Mouse (Mus musculus) limb, embryonic 11.5 days (tissue): ENCODE results near the gene Opn1sw. TPM values are rescaled to one million over a fixed set of nuclear protein-coding genes. Genes with fewer than 3 reads are reported as not detected.

Source experiments
- ATAC-seq: fragments of 200-750 bp; cut with Nextera tagmentation; 2 replicates; pipeline ENCODE4 v1.8.0; 2017; ENCODE audit warnings: low read depth; ENCODE audit not compliant: insufficient number of reproducible peaks, low FRiP score, low TSS enrichment
- DNase-seq: peaks from one replicate; pipeline ENCODE4 v3.0.0-alpha.2; 2015; ENCODE audit warnings: low spot score
- H3K27ac ChIP-seq: fragments of 300-500 bp; sonication (generic); replicated peaks from 2 replicates; pipeline ENCODE4 v1.5.1; 2014; ENCODE audit warnings: low read depth, mild to moderate bottlenecking, low read length
- H3K27me3 ChIP-seq: fragments of 300-500 bp; sonication (generic); 2 replicates; pipeline ENCODE4 v1.6.1; 2014; ENCODE audit warnings: mild to moderate bottlenecking, low read length, mixed read lengths; ENCODE audit not compliant: control insufficient read depth, insufficient read depth
- H3K36me3 ChIP-seq: fragments of 300-500 bp; sonication (generic); 2 replicates; pipeline ENCODE4 v1.6.1; 2014; ENCODE audit warnings: mild to moderate bottlenecking, low read length, moderate library complexity, mixed read lengths; ENCODE audit not compliant: control insufficient read depth, insufficient read depth
- H3K4me1 ChIP-seq: fragments of 300-500 bp; sonication (generic); 2 replicates; pipeline ENCODE4 v1.6.1; 2014; ENCODE audit warnings: low read length, mixed read lengths; ENCODE audit not compliant: control insufficient read depth, insufficient read depth
- H3K4me2 ChIP-seq: fragments of 300-500 bp; sonication (generic); 2 replicates; pipeline ENCODE4 v1.6.1; 2014; ENCODE audit warnings: low read depth, mild to moderate bottlenecking, moderate library complexity; ENCODE audit not compliant: severe bottlenecking
- H3K4me3 ChIP-seq: fragments of 300-500 bp; sonication (generic); 2 replicates; pipeline ENCODE4 v1.5.1; 2014; ENCODE audit warnings: low read depth, low read length
- H3K9ac ChIP-seq: fragments of 300-500 bp; sonication (generic); 2 replicates; pipeline ENCODE4 v1.6.1; 2014; ENCODE audit warnings: mild to moderate bottlenecking, low read length
- H3K9me3 ChIP-seq: fragments of 300-500 bp; sonication (generic); 2 replicates; pipeline ENCODE4 v1.6.1; 2016; ENCODE audit warnings: low read length; ENCODE audit not compliant: control insufficient read depth
- WGBS: fragments of 180-500 bp; shearing (Covaris S2); extraction: QIAGEN DNeasy Blood & Tissue Kit; methylation state at CpG from one replicate; pipeline ENCODE4 v1.1.7; 2014; 5-methylcytosine and 5-hydroxymethylcytosine counted together
- polyA plus RNA-seq: library from polyadenylated mRNA; unstranded; fragments of >200 nt; fragmentation: Nextera tagmentation; extraction: Ambion mirVana; gene quantifications from 2 replicates; pipeline ENCODE4 v1.2.1, GENCODE M21; 2014

Gene Opn1sw
- 0.24 TPM in 2 replicates for polyA plus RNA-seq

DNA sequence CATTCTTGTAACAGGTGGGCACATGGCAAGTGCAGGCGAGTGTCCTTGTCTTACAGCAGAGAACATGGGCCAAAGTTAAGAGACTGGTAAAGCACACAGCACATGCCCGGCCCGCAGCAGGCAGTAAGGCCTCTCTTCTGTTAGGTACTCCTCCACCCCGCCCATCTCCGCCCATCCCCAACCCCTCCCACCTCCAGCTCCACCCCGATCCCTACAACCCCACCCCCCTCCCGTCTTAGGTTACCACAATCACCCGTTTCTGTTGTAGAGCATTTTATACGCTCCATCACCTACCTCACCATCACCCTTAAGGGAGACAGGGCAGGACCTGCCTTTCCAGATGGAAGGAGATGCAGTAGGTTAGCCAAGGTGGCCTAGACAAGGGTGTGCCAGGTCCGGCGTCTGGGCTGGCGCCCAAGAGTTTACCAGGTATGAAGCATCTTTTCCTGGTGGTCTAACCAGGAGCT lies at the start of gene Opn1sw:
TSS of gene Opn1sw (minus strand) at position 417 of the 467 bp plus-strand sequence.
- Histone ChIP-seq H3K27me3 (no peaks in the 10 kb centered on the region), H3K4me1 (peaks cover 14% of the 10 kb centered on the region), H3K27ac (no peak within 1 kb of the TSS), H3K9ac (no peak within 1 kb of the TSS), H3K36me3 (no peaks in the 10 kb centered on the region), H3K9me3 (no peaks in the 10 kb centered on the region), H3K4me2 (peak within 1 kb of the TSS; percentile 47), H3K4me3 (peak within 1 kb of the TSS; percentile 26)
- peak; percentile 49; the same call in 1 of the 2 replicates for ATAC-seq
- peak; percentile 64 for DNase-seq
- 2% methylated on average over 12 of the region's 12 CpGs for WGBS

DNA sequence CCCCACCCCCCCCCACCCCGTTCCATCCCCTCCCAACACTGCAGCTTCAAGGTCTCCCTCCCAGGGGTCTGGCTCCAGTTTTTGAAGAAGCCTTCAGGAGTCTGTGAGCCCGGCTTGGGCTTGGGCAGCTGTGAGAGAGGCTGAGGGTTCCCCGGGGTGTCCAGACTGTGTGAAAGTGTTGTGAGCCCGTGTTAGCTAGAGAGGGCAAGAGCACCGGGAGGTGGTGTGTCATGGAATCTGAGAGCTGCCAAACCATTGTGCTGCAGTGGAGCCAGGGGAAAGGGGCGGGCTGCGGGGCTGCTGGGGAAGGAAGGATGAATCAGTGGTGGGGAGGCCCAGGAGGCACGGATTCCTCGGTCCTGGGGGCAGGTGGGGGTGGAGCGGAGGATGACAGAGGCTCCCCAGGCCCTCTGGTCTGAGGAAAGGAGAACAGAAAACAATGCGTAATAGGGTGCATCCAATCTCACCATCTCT lies 48.2 kb upstream of the Opn1sw start:
- Histone ChIP-seq H3K27ac (peak overlapping the region; percentile 36; the same call in 1 of the 2 replicates), H3K4me1 (peaks cover 34% of the 10 kb centered on the region), H3K9ac (peak overlapping the region; percentile 22; the same call in 1 of the 2 replicates), H3K4me3 (0 out of 2 replicates have a peak overlapping the region, but pooled peaks have one; percentile 5), H3K27me3 (peaks cover 9% of the 10 kb centered on the region), H3K9me3 (no peaks in the 10 kb centered on the region), H3K36me3 (no peaks in the 10 kb centered on the region), H3K4me2 (peak overlapping the region; percentile 40; the same call in 1 of the 2 replicates)
- WGBS, result 10% methylated on average over 11 of the region's 11 CpGs
- ATAC-seq (no peak; the same call in 1 of the 2 replicates), DNase-seq (peak; percentile 39)

DNA sequence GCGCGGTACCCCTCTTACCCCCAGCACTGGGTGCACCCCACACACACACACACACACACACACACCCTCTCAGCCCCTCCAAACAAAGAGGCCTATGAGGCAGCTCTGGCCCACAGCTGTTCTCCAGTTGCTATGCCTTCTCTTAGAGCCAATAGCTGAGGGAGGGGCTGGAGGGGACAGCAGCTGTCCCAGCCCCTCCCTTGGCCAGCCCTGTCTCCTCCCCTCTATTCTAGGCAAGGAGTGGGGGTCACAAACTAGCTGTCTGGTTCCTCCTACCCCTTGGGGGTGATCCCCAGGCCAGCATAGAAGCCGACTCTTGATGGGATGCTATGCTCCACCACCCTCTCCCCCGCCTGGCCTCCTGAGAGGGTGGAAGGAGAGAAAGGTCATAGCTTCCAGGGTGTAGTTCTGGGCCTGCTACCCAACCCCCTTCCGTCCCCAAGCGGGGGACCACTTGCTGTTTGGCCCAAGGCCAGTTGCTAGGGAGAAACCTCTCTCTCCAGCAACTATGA lies 47.7 kb upstream of the Opn1sw start:
- ATAC-seq, result peak; percentile 70
- peaks cover 34% of the 10 kb centered on the region for H3K4me1 ChIP-seq
- H3K27ac ChIP-seq, result peak overlapping the region; percentile 36; the same call in 1 of the 2 replicates
- H3K36me3 ChIP-seq, result no peaks in the 10 kb centered on the region
- peak; percentile 54 for DNase-seq
- no peak overlapping the region for H3K4me3 ChIP-seq
- peaks cover 9% of the 10 kb centered on the region for H3K27me3 ChIP-seq
- no peaks in the 10 kb centered on the region for H3K9me3 ChIP-seq
- peak overlapping the region; percentile 40 for H3K4me2 ChIP-seq
- peak overlapping the region; percentile 34; the same call in 1 of the 2 replicates for H3K9ac ChIP-seq
- WGBS, result 10% methylated on average over 6 of the region's 6 CpGs

DNA sequence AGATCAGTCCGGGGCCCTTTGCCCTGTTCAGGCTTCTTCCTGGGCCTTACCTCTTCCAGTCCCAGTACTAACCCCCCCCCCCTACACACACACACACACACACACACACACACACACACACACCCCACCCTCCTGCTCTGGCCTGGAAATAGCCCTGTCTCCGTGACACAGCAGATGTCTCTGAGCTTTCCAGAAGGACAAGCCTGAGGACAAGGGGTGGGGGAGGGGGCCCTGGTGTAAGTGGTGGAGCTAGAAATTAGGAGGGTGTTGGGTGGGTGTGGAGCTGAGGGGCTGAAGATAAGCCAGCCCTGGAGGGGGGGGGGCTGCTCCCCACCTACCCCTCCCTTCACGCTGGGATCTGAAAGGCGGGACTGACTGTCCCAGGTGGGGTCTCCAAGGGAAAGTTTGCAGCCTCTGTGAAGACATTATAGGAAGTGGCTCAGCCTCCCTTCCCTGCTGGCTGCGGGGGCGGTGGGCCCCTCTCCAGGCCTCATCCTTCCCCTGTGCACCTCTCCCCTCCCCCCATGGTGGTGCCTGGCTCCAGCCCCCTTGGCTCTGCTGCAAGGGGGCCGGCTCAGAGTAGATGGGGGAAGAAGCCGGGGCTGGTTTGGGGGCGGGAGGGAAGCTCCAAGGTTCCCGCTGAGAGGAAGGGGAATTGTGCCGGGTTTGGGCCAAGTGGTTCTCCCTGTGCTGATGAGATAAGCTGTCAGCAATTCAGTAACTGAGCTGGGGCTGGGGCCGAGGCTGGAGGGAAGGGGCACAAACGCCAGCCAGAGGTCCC lies 46.8 kb upstream of the Opn1sw start:
- 2% methylated on average over 13 of the region's 13 CpGs for WGBS
- peaks cover 34% of the 10 kb centered on the region for H3K4me1 ChIP-seq
- peaks cover 9% of the 10 kb centered on the region for H3K27me3 ChIP-seq

DNA sequence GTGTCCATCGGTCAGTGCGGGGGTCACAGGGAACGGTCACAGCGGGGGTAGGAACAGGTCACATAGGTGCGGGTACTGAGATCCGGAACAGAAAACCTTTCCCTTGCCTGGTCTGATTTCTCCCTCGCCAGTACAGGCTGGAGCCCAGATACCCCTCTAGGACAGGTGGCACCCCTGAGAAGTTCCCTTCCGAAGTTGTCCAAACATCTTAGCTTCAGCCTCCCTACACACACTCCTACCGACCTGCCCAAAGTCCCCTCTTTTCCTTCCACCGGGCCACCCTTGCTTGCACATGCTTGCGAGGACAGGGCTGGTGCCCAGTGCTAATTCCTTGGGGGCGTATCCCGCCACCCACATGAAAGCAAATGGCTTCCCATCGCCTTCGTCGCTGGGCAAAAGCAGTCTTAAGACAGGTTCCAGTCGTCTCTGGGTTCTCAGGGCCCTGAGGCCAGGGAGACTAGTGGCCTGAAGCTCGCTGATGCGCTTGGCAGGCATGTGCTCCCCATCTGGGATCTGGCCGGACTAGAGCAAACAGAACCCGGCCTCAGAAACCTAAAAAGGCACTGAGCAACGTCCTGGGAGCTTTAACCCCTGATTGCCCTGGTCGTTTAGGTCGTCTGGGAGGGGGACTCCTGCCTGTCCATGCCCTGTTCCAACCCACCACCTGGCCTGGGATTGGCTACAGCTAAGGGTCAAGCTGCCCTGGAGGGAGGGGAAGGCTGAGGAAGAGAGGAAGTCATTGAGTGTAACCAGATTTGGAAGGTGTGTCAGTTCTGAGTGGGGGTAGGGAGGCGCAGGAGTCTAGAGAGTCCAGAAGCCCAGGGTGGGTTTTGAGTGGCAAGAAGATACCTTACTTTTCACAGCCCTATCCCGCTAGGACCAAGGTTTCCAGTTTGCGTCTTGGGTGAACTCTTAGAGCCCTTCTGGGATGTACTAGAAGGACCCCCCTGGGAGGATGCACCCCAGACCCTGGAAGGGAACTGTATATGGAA lies 45.8 kb upstream of the Opn1sw start:
- Histone ChIP-seq H3K9ac (peak overlapping the region; percentile 66; the same call in 1 of the 2 replicates), H3K4me2 (peak overlapping the region; percentile 89), H3K36me3 (no peaks in the 10 kb centered on the region), H3K4me3 (peak overlapping the region; percentile 45), H3K9me3 (no peaks in the 10 kb centered on the region), H3K27me3 (peaks cover 9% of the 10 kb centered on the region), H3K4me1 (peaks cover 34% of the 10 kb centered on the region), H3K27ac (no peak overlapping the region)
- WGBS, result 2% methylated on average over 27 of the region's 27 CpGs
- ATAC-seq, result 0 out of 2 replicates have a peak, but pooled peaks have one; percentile 1
- DNase-seq, result peak; percentile 68

More for the DNA sequence above, 46.8 kb upstream of the Opn1sw start:
- Histone ChIP-seq H3K4me3 (peak overlapping the region; percentile 45), H3K9me3 (no peaks in the 10 kb centered on the region), H3K9ac (0 out of 2 replicates have a peak overlapping the region, but pooled peaks have one; percentile 49), H3K36me3 (no peaks in the 10 kb centered on the region), H3K27ac (peak overlapping the region; percentile 1; the same call in 1 of the 2 replicates), H3K4me2 (peak overlapping the region; percentile 89)
- ATAC-seq, result 0 out of 2 replicates have a peak, but pooled peaks have one; percentile 17
- peak; percentile 53 for DNase-seq

DNA sequence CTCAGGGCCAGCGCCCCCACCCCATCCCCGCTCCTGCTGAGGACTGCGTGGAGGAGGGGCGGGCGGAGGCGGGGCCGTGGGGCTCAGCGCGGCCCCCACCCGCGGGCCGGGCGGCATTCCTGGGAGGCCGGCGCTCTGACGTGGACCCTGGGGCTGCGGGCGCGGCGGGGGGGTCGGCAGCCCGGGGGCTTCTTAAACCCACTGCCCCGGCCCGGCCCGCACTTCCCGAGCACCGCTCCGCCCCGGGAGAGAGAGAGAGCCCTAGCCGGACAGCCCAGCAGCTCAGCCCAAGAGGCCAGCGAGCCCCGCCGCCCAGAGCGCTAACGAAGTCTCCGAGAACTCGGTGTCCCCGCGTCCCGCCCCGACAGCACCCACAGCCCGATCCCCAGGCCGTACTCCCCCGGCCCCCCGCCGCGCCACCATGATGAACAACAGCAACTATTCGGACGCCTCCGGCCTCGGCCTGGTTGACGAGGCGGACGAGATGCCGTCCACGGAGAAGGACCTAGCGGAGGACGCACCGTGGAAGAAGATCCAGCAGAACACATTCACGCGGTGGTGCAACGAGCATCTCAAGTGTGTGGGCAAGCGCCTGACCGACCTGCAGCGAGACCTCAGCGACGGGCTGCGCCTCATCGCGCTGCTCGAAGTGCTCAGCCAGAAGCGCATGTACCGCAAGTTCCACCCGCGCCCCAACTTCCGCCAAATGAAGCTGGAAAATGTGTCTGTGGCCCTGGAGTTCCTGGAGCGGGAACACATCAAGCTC lies 45.0 kb upstream of the Opn1sw start, which contains the start of gene Flnc:
TSS of gene Flnc (plus strand) at position 219 of the 766 bp plus-strand sequence.
- Histone ChIP-seq H3K4me1 (peaks cover 34% of the 10 kb centered on the region), H3K4me3 (peak within 1 kb of the TSS; percentile 45), H3K27ac (no peak within 1 kb of the TSS), H3K36me3 (no peaks in the 10 kb centered on the region), H3K4me2 (peak within 1 kb of the TSS; percentile 89), H3K9me3 (no peaks in the 10 kb centered on the region), H3K9ac (peak within 1 kb of the TSS; percentile 66), H3K27me3 (peaks cover 9% of the 10 kb centered on the region)
- WGBS, result under 1% methylated on average over 71 of the region's 77 CpGs
- no peak for ATAC-seq
- peak; percentile 65 for DNase-seq

DNA sequence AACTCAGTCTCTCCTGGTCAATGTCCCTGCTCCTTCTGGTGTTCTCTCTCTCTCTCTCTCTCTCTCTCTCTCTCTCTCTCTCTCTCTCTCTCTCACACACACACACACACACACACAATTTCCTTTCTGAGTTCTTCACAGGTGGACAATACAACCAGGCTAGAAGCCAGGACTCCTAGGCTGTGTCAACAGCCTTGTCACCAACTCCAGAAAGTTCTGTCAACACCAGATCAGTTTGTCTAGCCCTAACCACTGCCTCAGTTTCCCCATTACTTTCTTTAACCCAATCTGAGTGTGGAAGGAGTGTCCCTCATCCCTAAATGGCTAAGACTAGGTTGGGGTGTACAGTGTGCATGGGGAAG lies 44.4 kb upstream of the Opn1sw start:
- peaks cover 9% of the 10 kb centered on the region for H3K27me3 ChIP-seq
- H3K9ac ChIP-seq, result peak overlapping the region; percentile 66; the same call in 1 of the 2 replicates
- ATAC-seq (no peak), DNase-seq (no peak)
- peak overlapping the region; percentile 45 for H3K4me3 ChIP-seq
- no peaks in the 10 kb centered on the region for H3K36me3 ChIP-seq
- H3K4me1 ChIP-seq, result peaks cover 34% of the 10 kb centered on the region
- peak overlapping the region; percentile 89 for H3K4me2 ChIP-seq
- no peak overlapping the region for H3K27ac ChIP-seq
- no peaks in the 10 kb centered on the region for H3K9me3 ChIP-seq
